Mouse (Mus musculus): ENCODE measurements around the gene Ambra1.

Gene Ambra1

GRCm38 (mm10) chr2:91939303-91939935 is 209.5 kb downstream of the Ambra1 start:
- DNase-seq, result no peak

DNA sequence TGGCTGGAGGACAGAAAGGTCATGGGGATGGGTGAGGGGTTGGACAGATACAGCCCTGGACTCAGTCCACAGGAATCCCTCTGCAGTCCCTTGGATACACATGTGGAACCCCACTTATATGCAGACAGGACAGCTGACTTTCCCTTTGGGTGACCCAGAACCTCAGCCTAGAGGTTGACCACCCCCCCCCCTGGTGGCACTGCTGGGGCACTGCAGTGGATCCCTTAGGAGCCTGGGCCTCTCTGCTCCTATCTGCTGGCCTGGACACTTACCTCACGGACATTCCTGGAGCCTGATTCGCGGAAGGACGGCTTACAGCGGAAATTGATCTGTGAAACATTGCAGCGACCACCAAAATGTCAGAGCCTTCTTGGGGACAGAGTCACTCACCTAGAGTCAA is 212.4 kb downstream of the Ambra1 start:
- no peak for DNase-seq

GRCm38 (mm10) chr2:91944170-91944950 is 214.4 kb downstream of the Ambra1 start:
- DNase-seq, result peak; percentile 96

DNA sequence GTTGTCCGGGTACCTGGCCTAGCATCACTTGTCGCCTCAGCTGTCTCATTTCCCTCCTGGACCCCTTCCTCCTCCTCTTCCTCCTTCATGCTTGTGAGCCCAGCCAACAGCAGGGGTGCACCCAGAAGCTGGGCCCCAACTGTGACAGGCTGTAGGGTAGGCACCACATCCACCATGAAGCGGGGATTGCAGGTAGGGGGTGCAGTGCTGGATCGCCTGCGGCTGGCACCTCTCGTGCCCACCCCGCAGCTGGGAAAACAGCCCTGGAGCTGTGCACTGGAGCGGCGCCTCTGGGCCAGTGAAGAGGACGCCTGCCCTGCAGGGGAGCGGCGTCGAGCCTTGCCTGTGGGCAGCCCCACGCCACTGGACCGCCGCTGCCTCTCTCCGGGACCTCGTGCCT is 215.5 kb downstream of the Ambra1 start, which contains the start of gene Gm9821:
TSS of gene Gm9821 (plus strand) at position 221 of the 400 bp plus-strand sequence.
- DNase-seq, result no peak

GRCm38 (mm10) chr2:91946836-91947235 is 216.9 kb downstream of the Ambra1 start:
- peak; percentile 95 for DNase-seq

DNA sequence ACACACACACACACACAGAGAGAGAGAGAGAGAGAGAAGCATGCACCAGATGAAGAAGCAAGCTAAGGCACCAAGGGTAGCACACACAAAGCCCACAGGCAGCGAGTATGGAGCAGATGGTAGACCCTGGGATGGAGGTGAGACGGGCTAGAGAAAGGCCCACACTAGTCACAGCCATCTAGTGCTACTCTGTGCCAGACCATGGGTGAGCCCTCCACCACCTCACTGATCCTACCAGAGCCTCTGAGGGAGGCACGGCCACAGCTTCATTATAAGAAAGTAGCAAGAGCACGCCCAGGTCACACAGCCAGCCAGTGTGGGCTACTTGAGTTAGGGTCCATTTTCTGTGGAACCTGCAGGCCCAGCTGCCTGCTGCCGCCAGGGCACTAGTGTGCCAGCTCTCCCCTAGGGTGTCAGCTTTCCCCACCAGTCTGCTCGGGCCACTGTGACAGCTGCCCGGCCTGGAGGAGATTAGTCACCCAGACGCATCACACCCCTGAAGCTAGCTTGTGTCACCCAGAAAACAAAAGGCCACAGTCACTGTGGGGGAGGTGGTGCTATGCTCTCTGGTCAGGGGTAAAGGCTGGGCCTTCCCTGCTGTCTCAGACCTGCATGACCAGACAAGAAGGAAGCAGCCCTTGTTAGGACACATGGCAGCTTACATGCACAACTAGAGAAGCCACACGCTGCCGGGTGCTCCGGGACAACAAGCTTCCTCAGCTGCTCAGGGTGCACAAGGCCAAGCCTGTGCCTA is 217.6 kb downstream of the Ambra1 start:
- peak; percentile 96 for DNase-seq

- peak; percentile 97 for DNase-seq
Observed at GRCm38 (mm10) chr2:91948151-91948509, 218.2 kb downstream of the Ambra1 start.

DNA sequence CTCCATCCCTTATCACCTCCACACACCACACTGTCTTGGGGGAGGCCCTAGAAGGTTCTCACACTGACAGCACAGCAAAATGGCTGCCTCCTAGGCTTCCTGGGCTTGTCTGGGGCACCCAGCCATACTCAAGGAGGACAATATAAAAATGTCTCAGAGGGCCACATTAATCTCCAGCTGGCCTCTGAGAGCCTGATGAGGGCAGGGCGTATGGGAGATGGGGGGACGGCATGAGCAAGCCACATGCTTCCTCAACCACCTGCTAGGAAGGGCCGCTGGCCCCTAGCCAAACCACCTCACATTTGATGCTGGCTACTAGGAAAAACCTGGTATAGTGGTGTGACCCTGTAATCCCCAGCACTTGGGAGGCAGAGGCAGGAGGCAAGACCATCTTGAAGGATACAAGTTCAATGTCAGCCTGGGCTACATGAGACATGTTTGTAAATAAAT is 218.9 kb downstream of the Ambra1 start:
- no peak for DNase-seq

GRCm38 (mm10) chr2:91949411-91950274 is 219.7 kb downstream of the Ambra1 start:
- peak; percentile 98 for DNase-seq

DNA sequence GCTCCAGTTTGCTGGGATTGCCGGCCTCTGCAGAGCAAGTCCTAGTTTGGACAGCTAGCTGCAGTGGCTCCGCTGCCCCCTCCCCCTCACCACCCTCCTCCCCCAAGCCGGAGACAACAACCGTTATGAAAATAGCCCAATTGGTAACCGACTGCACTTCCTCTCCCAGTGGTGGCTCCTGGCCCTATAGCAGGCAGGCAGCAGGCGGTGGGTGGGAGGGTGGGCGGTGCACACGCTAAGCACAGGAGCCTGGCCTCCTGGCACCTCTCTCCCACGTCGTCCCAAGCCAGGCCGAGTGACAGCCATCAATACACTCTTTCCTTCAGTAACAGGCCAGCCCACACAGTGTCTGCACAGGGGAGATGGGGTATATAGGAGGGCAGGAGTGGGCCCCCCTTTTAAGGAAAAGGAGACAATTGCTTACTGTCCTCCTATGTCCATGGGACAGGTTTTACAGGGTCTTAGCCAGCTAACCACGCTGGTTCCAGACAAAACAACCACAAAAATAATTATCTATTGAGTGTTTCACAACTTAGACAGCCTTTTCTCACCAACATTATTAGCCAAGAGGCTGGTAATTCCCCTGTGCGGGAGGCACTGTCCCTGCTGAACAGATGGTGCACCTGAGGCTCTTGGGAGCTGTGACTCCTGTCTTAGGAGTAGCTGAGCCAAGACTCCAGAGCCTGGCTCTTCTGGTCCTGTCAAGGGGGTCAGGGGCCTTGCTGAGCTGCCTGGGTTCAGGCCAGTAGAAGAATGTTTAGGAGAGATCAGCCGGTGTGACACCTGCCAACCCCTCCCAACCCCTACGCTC is 220.5 kb downstream of the Ambra1 start:
- DNase-seq, result peak; percentile 98

GRCm38 (mm10) chr2:91953825-91954224 is 223.9 kb downstream of the Ambra1 start:
- peak; percentile 99 for DNase-seq

DNA sequence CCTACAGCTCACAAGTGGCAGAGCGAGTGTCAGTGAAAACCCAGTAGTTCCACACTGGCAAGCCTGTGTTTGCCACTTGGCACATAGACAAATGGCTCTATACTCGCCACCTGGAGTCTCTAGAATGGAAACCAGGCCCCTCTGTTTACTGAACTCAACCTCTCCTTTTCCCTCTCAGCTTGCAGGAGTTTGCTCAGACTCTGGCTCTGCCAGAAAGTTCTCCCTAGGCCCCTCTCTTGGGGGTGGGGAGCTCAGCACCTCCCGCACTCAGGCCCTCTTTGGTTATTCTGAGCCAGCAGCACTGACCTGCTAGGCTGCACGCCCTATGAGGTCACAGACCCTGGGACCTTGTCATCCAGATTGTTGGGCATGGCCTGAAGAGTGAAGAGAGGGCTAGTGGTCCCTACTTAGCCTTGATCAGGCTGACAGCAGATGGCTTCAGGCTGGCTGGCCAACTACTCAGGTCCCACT is 225.2 kb downstream of the Ambra1 start:
- peak; percentile 85 for DNase-seq

- peak; percentile 74 for DNase-seq
Observed at GRCm38 (mm10) chr2:91955875-91956274, 225.9 kb downstream of the Ambra1 start.

- DNase-seq, result peak; percentile 93
Observed at GRCm38 (mm10) chr2:91957096-91957495, 227.2 kb downstream of the Ambra1 start.

DNA sequence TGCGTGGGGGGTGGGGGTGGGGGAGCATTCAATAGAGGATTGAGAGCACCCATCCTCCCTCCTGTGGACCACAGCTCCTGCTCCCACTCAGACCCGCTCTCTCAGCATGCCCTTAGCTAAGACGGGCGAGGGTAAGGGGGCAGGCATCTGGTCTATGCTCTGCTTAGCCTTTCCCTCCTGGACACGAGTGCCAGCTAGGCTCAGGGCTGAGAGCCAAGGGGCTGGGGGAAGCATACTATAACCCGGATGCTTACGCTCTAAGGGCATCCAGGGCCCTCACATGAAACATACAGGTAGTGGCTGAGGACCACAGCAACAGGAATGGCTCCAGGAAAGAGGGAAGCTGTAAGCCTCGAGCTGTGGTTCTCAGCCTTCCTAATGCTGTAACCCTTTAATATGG is 228.1 kb downstream of the Ambra1 start:
- DNase-seq, result peak; percentile 80

- peak; percentile 94 for DNase-seq
Observed at GRCm38 (mm10) chr2:91958701-91959457, 228.9 kb downstream of the Ambra1 start.

DNA sequence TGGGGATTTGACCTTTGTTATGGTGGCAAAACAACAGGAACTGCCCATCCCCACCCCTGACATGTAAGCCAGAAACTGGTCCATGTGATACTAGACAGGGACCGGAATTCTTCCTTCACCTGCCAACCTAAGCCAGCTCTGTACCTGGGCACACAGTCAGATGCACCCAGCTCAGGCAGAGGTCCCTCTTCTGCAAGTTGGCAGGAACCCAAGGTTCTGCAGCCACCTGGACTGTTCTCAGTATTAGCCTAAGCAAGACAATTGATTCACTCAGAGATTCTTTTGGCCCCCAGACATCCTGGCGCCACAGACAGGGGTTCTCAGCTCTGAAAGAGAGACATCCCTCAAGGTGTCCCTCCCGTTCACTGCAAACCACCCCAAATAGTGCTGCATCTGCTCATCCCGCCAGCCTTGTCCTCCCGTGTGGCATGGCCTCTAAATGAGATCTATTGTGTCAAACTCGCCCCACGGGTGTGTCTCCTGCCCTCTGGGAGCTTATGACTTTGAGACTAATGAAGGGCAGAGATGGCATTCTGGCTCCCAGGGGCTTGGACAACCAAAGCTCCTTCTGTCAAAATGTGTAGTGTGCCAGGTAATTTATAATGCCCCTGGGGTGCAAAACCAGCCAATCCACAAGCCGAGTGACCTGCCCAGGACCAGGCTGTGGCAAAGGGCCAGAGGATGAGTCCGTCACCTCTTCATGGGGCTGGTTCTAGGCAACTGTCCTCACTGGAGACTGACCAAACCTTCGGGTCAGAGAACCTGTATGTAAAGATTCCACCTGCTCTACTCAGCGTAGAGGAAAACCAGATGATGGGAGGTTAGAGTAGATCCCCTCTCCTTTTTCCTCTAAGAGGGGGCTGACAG is 229.8 kb downstream of the Ambra1 start:
- DNase-seq, result peak; percentile 92

DNA sequence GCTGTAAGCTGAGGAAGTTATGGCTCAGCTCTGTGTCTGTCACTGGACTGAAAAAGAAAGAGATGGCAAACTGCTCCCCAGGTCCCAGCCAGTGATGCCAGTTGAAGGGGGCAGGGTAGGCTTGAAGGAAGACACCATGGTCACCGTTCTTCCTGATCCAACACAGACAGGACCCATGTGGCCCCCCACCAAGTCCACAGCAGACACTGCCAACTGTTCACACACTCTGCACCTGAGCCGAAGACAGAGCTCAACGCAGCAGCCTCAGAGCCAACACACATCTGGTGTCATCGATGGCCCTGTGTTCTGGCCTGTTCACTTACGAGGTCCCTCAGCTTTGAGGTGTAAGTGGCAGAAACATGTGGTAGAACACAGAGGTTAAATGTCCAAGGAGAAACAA is 230.5 kb downstream of the Ambra1 start:
- peak; percentile 87 for DNase-seq

- DNase-seq, result peak; percentile 92
Observed at GRCm38 (mm10) chr2:91961901-91962761, 232.2 kb downstream of the Ambra1 start.

Measured in heart, adult 11 months (tissue).